Mouse (Mus musculus): Measurements from ENCODE around the gene Slc5a10. TPM values are rescaled to one million over a fixed set of nuclear protein-coding genes. Genes with fewer than 3 reads are reported as not detected.

Gene Slc5a10
- polyA plus RNA-seq, 1 experiment from 2014 or later, result 0.13 TPM

GRCm38 (mm10) chr11:61713157-61713855 lies 7.3 kb downstream of the Slc5a10 start:
- Histone ChIP-seq H3K4me2 (replicated peaks; ENCODE audit: low read depth) (no peak overlapping the region), H3K9ac (ENCODE audit: low read depth, low read length) (0 out of 2 replicates have a peak overlapping the region, but pooled peaks have one; percentile 7), H3K27ac (ENCODE audit: low read depth, low read length) (no peak overlapping the region), H3K36me3 (ENCODE audit: control insufficient read depth, insufficient read depth) (no peaks in the 10 kb centered on the region), H3K4me1 (replicated peaks; ENCODE audit: control insufficient read depth, insufficient read depth, low read length) (no peaks in the 10 kb centered on the region), H3K27me3 (replicated peaks; ENCODE audit: control insufficient read depth, insufficient read depth, low read length) (no peaks in the 10 kb centered on the region), H3K4me3 (ENCODE audit: low read depth, low read length) (no peak overlapping the region), H3K9me3 (ENCODE audit: control insufficient read depth) (no peaks in the 10 kb centered on the region)
- TF ChIP-seq CTCF (IDR thresholded peaks at IDR 0.05; ENCODE audit: low read depth), result no peak
- WGBS, result 73% methylated on average over 15 of the region's 15 CpGs
- ATAC-seq, result no peak

DNA sequence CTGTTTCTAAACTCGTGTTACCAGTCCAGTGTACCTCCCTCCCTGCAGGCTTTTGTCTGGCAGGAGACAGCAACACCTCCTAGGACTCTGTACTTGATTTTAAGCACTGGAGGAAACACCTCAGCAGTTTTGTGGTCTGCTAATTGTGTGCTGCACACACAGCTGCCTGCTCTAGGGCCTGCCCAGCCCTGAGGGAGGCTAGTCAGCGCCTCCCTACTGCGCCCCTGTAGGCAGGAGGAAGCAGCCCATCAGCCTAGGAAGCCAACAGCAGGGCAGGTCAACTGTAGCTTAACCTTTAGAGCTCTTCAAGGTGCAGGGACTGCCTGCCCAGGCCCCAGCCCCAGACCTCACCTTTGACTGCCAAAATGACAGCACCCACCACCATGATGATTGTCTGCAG lies 11.7 kb downstream of the Slc5a10 start:
- Histone ChIP-seq H3K27ac (ENCODE audit: low read depth, low read length) (no peak overlapping the region), H3K27me3 (replicated peaks; ENCODE audit: control insufficient read depth, insufficient read depth, low read length) (no peaks in the 10 kb centered on the region)
- no peak for ATAC-seq

GRCm38 (mm10) chr11:61706232-61706631 lies 14.4 kb downstream of the Slc5a10 start:
- Histone ChIP-seq H3K4me1 (replicated peaks; ENCODE audit: control insufficient read depth, insufficient read depth, low read length) (no peaks in the 10 kb centered on the region; the same call in 1 of the 2 replicates), H3K4me2 (replicated peaks; ENCODE audit: low read depth) (no peak overlapping the region), H3K4me3 (ENCODE audit: low read depth, low read length) (no peak overlapping the region), H3K36me3 (ENCODE audit: control insufficient read depth, insufficient read depth) (peaks cover 24% of the 10 kb centered on the region), H3K27me3 (replicated peaks; ENCODE audit: control insufficient read depth, insufficient read depth, low read length) (no peaks in the 10 kb centered on the region), H3K9ac (ENCODE audit: low read depth, low read length) (no peak overlapping the region), H3K27ac (ENCODE audit: low read depth, low read length) (no peak overlapping the region), H3K9me3 (ENCODE audit: control insufficient read depth) (no peaks in the 10 kb centered on the region)
- WGBS, result 47% methylated on average over 4 of the region's 4 CpGs
- no peak for ATAC-seq
- no peak for TF ChIP-seq CTCF (IDR thresholded peaks at IDR 0.05; ENCODE audit: low read depth)

More for the DNA sequence above, 11.7 kb downstream of the Slc5a10 start:
- Histone ChIP-seq H3K4me2 (replicated peaks; ENCODE audit: low read depth) (no peak overlapping the region), H3K36me3 (ENCODE audit: control insufficient read depth, insufficient read depth) (no peaks in the 10 kb centered on the region; the same call in 1 of the 2 replicates), H3K4me3 (ENCODE audit: low read depth, low read length) (no peak overlapping the region), H3K4me1 (replicated peaks; ENCODE audit: control insufficient read depth, insufficient read depth, low read length) (no peaks in the 10 kb centered on the region; the same call in 1 of the 2 replicates), H3K9me3 (ENCODE audit: control insufficient read depth) (no peaks in the 10 kb centered on the region), H3K9ac (ENCODE audit: low read depth, low read length) (no peak overlapping the region)
- TF ChIP-seq CTCF (IDR thresholded peaks at IDR 0.05; ENCODE audit: low read depth), result peak; percentile 24; the same call in 1 of the 2 replicates
- 60% methylated on average over 3 of the region's 3 CpGs for WGBS

- H3K4me3 ChIP-seq (ENCODE audit: low read depth, low read length), result no peak overlapping the region
- TF ChIP-seq CTCF (IDR thresholded peaks at IDR 0.05; ENCODE audit: low read depth), result no peak
Observed at GRCm38 (mm10) chr11:61705581-61705980, 15.0 kb downstream of the Slc5a10 start.

DNA sequence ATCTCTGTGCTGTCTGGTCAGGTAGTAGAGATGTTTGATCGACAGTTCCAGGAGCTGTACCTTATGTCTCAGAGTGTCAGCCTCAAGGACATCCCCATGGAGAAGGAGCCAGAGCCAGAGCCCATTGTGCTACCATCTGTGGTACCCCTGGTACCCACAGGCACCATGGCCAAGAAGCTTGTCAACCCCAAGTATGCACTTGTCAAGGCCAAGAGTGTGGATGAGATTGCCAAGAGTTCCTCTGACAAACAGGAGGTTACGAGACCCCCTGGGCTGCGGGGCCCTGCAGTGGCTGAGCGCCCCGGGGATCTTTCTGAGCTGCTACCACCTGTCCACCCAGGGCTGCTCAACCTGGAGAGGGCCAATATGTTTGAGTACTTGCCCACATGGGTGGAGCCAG lies 18.1 kb downstream of the Slc5a10 start:
- Histone ChIP-seq H3K27ac (ENCODE audit: low read depth, low read length) (no peak overlapping the region), H3K4me2 (replicated peaks; ENCODE audit: low read depth) (no peak overlapping the region), H3K36me3 (ENCODE audit: control insufficient read depth, insufficient read depth) (peaks cover 32% of the 10 kb centered on the region), H3K4me1 (replicated peaks; ENCODE audit: control insufficient read depth, insufficient read depth, low read length) (peaks cover 11% of the 10 kb centered on the region; the same call in 1 of the 2 replicates), H3K4me3 (ENCODE audit: low read depth, low read length) (no peak overlapping the region), H3K27me3 (replicated peaks; ENCODE audit: control insufficient read depth, insufficient read depth, low read length) (no peaks in the 10 kb centered on the region), H3K9me3 (ENCODE audit: control insufficient read depth) (no peaks in the 10 kb centered on the region), H3K9ac (ENCODE audit: low read depth, low read length) (no peak overlapping the region)
- WGBS, result 89% methylated on average over 5 of the region's 5 CpGs
- no peak for TF ChIP-seq CTCF (IDR thresholded peaks at IDR 0.05; ENCODE audit: low read depth)
- no peak for ATAC-seq

More at GRCm38 (mm10) chr11:61705581-61705980, 15.0 kb downstream of the Slc5a10 start:
- no peaks in the 10 kb centered on the region for H3K27me3 ChIP-seq (replicated peaks; ENCODE audit: control insufficient read depth, insufficient read depth, low read length)
- no peak overlapping the region for H3K9ac ChIP-seq (ENCODE audit: low read depth, low read length)
- peaks cover 26% of the 10 kb centered on the region for H3K36me3 ChIP-seq (ENCODE audit: control insufficient read depth, insufficient read depth)
- no peak for ATAC-seq
- H3K4me1 ChIP-seq (replicated peaks; ENCODE audit: control insufficient read depth, insufficient read depth, low read length), result no peaks in the 10 kb centered on the region; the same call in 1 of the 2 replicates
- H3K9me3 ChIP-seq (ENCODE audit: control insufficient read depth), result no peaks in the 10 kb centered on the region
- no peak overlapping the region for H3K4me2 ChIP-seq (replicated peaks; ENCODE audit: low read depth)
- no peak overlapping the region for H3K27ac ChIP-seq (ENCODE audit: low read depth, low read length)
- whole genome bisulfite sequencing, result 93% methylated on average over 2 of the region's 2 CpGs

- H3K4me3 ChIP-seq (ENCODE audit: low read depth, low read length), result no peak overlapping the region
- WGBS, result 77% methylated on average over 5 of the region's 5 CpGs
- H3K9me3 ChIP-seq (ENCODE audit: control insufficient read depth), result no peaks in the 10 kb centered on the region
- TF ChIP-seq CTCF (IDR thresholded peaks at IDR 0.05; ENCODE audit: low read depth), result no peak
- H3K4me1 ChIP-seq (replicated peaks; ENCODE audit: control insufficient read depth, insufficient read depth, low read length), result peaks cover 11% of the 10 kb centered on the region; the same call in 1 of the 2 replicates
- no peak overlapping the region for H3K4me2 ChIP-seq (replicated peaks; ENCODE audit: low read depth)
- H3K27ac ChIP-seq (ENCODE audit: low read depth, low read length), result no peak overlapping the region
- no peak overlapping the region for H3K9ac ChIP-seq (ENCODE audit: low read depth, low read length)
- peaks cover 39% of the 10 kb centered on the region for H3K36me3 ChIP-seq (ENCODE audit: control insufficient read depth, insufficient read depth)
- no peaks in the 10 kb centered on the region for H3K27me3 ChIP-seq (replicated peaks; ENCODE audit: control insufficient read depth, insufficient read depth, low read length)
- no peak for ATAC-seq
Observed at GRCm38 (mm10) chr11:61701696-61702095, 18.9 kb downstream of the Slc5a10 start.
